Mouse (Mus musculus) thymus, adult 18-20 months (tissue): ENCODE measurements around the gene Phactr1.
"Not testable (repeated sequence)": the region's sequence is repeated elsewhere in the genome, so short reads cannot be mapped to it uniquely, and the experiment has no call there.

Source experiments
- DNase-seq, 2 experiments: peaks; one replicate each; pipeline ENCODE4 v3.0.0; 2022; ENCODE audit warnings: mixed read lengths in 2 of 2

Phactr1 gene

GRCm38 (mm10) chr13:42932046-42932445, 251.6 kb downstream of the Phactr1 start:
- no peak for DNase-seq

- DNase-seq, result no peak
Measured at GRCm38 (mm10) chr13:42934538-42935126, 254.2 kb downstream of the Phactr1 start.

- DNase-seq, result no peak
Measured at GRCm38 (mm10) chr13:42937871-42938270, 257.4 kb downstream of the Phactr1 start.

GRCm38 (mm10) chr13:42938346-42938745, 257.9 kb downstream of the Phactr1 start:
- DNase-seq, result no peak

GRCm38 (mm10) chr13:42940271-42940670, 259.8 kb downstream of the Phactr1 start:
- DNase-seq, result no peak

- no peak for DNase-seq
Measured at GRCm38 (mm10) chr13:42944106-42944505, 263.7 kb downstream of the Phactr1 start.

- not testable (repeated sequence) for DNase-seq
Measured at GRCm38 (mm10) chr13:42945201-42945600, 264.8 kb downstream of the Phactr1 start.

GRCm38 (mm10) chr13:42948717-42949265, 268.4 kb downstream of the Phactr1 start:
- no peak for DNase-seq

GRCm38 (mm10) chr13:42949336-42949735, 268.9 kb downstream of the Phactr1 start:
- no peak for DNase-seq

- no peak for DNase-seq
Measured at GRCm38 (mm10) chr13:42950056-42950455, 269.6 kb downstream of the Phactr1 start.

- no peak for DNase-seq
Measured at GRCm38 (mm10) chr13:42952037-42952721, 271.8 kb downstream of the Phactr1 start.

GRCm38 (mm10) chr13:42953071-42953470, 272.6 kb downstream of the Phactr1 start:
- DNase-seq, result no peak

GRCm38 (mm10) chr13:42954116-42954515, 273.7 kb downstream of the Phactr1 start:
- no peak for DNase-seq

GRCm38 (mm10) chr13:42956327-42956726, 275.9 kb downstream of the Phactr1 start:
- DNase-seq, result no peak

GRCm38 (mm10) chr13:42957856-42958255, 277.4 kb downstream of the Phactr1 start:
- DNase-seq, result no peak

GRCm38 (mm10) chr13:42958867-42959266, 278.4 kb downstream of the Phactr1 start:
- no peak for DNase-seq

GRCm38 (mm10) chr13:42961561-42961960, 281.1 kb downstream of the Phactr1 start:
- no peak for DNase-seq

- DNase-seq, result no peak
Measured at GRCm38 (mm10) chr13:42968537-42968936, 288.1 kb downstream of the Phactr1 start.

- no peak for DNase-seq
Measured at GRCm38 (mm10) chr13:42973561-42973960, 293.1 kb downstream of the Phactr1 start.

- no peak for DNase-seq
Measured at GRCm38 (mm10) chr13:42973961-42974360, 293.5 kb downstream of the Phactr1 start.

- no peak for DNase-seq
Measured at GRCm38 (mm10) chr13:42974506-42974905, 294.1 kb downstream of the Phactr1 start.

GRCm38 (mm10) chr13:42976144-42976543, 295.7 kb downstream of the Phactr1 start:
- DNase-seq, result no peak

GRCm38 (mm10) chr13:42976967-42977366, 296.5 kb downstream of the Phactr1 start:
- no peak for DNase-seq

- DNase-seq, result no peak
Measured at GRCm38 (mm10) chr13:42980581-42980980, 300.2 kb downstream of the Phactr1 start.
